Mouse (Mus musculus) hindbrain, embryonic 11.5 days (tissue): Measurements from ENCODE around the gene Cdh23. TPM values are rescaled to one million over a fixed set of nuclear protein-coding genes. Genes with fewer than 3 reads are reported as not detected.

Experiments
- ATAC-seq: fragments of 200-750 bp; cut with Nextera tagmentation; 2 replicates; pipeline ENCODE4 v1.8.0; 2017; ENCODE audit warnings: mild to moderate bottlenecking, moderate TSS enrichment, moderate library complexity; ENCODE audit not compliant: low FRiP score
- DNase-seq: peaks from one replicate; pipeline ENCODE4 v3.0.0-alpha.2; 2015; ENCODE audit warnings: low spot score
- H3K27ac ChIP-seq: fragments of 300-500 bp; sonication (generic); 2 replicates; pipeline ENCODE4 v1.5.1; 2014; ENCODE audit warnings: mild to moderate bottlenecking, low read depth, low read length
- H3K27me3 ChIP-seq: fragments of 300-500 bp; sonication (generic); 2 replicates; pipeline ENCODE4 v1.6.1; 2014; ENCODE audit warnings: mild to moderate bottlenecking, low read length, moderate library complexity, mixed read lengths; ENCODE audit not compliant: control insufficient read depth, insufficient read depth
- H3K36me3 ChIP-seq: fragments of 300-500 bp; sonication (generic); 2 replicates; pipeline ENCODE4 v1.6.1; 2014; ENCODE audit warnings: mild to moderate bottlenecking, low read length, moderate library complexity, mixed read lengths; ENCODE audit not compliant: control insufficient read depth, insufficient read depth
- H3K4me1 ChIP-seq: fragments of 300-500 bp; sonication (generic); replicated peaks from 2 replicates; pipeline ENCODE4 v1.6.1; 2014; ENCODE audit warnings: low read length, mixed read lengths; ENCODE audit not compliant: control insufficient read depth, insufficient read depth
- H3K4me2 ChIP-seq: fragments of 300-500 bp; sonication (generic); replicated peaks from 2 replicates; pipeline ENCODE4 v1.6.1; 2014; ENCODE audit warnings: mild to moderate bottlenecking, low read depth, low read length
- H3K4me3 ChIP-seq: fragments of 300-500 bp; sonication (generic); 2 replicates; pipeline ENCODE4 v1.5.1; 2014; ENCODE audit warnings: low read depth, low read length
- H3K9ac ChIP-seq: fragments of 300-500 bp; sonication (generic); 2 replicates; pipeline ENCODE4 v1.6.1; 2014; ENCODE audit warnings: low read depth, low read length
- H3K9me3 ChIP-seq: fragments of 300-500 bp; sonication (generic); 2 replicates; pipeline ENCODE4 v1.6.1; 2016; ENCODE audit warnings: low read length; ENCODE audit not compliant: control insufficient read depth
- WGBS: fragments of 180-500 bp; shearing (Covaris S2); extraction: QIAGEN DNeasy Blood & Tissue Kit; methylation state at CpG from one replicate; pipeline ENCODE4 v1.1.7; 2014; 5-methylcytosine and 5-hydroxymethylcytosine counted together
- polyA plus RNA-seq: library from polyadenylated mRNA; unstranded; fragments of >200 nt; fragmentation: Nextera tagmentation; extraction: Ambion mirVana; gene quantifications from 2 replicates; pipeline ENCODE4 v1.2.1, GENCODE M21; 2014

Cdh23 gene
- polyA plus RNA-seq, 1 experiment from 2014 or later = 1.6 TPM

- H3K9me3 ChIP-seq = no peaks in the 10 kb centered on the region
- H3K9ac ChIP-seq = no peak overlapping the region
- ATAC-seq (no peak), DNase-seq (no peak)
- 78% methylated on average over 9 of the region's 9 CpGs for WGBS
- no peak overlapping the region for H3K4me2 ChIP-seq
- H3K4me3 ChIP-seq = no peak overlapping the region
- H3K4me1 ChIP-seq = no peaks in the 10 kb centered on the region
- no peaks in the 10 kb centered on the region for H3K27me3 ChIP-seq
- H3K36me3 ChIP-seq = no peaks in the 10 kb centered on the region
- H3K27ac ChIP-seq = no peak overlapping the region
Measured at GRCm38 (mm10) chr10:60639291-60639690, 57.0 kb downstream of the Cdh23 start.

GRCm38 (mm10) chr10:60635568-60636295, 60.6 kb downstream of the Cdh23 start:
- Histone ChIP-seq H3K4me1 (no peaks in the 10 kb centered on the region), H3K27me3 (no peaks in the 10 kb centered on the region), H3K4me2 (no peak overlapping the region), H3K9me3 (no peaks in the 10 kb centered on the region), H3K9ac (no peak overlapping the region), H3K4me3 (no peak overlapping the region), H3K36me3 (no peaks in the 10 kb centered on the region), H3K27ac (no peak overlapping the region)
- DNase-seq = peak; percentile 33
- whole genome bisulfite sequencing = 29% methylated on average over 13 of the region's 13 CpGs
- peak; percentile 54; the same call in 1 of the 2 replicates for ATAC-seq

- WGBS = 75% methylated on average over 9 of the region's 9 CpGs
- Histone ChIP-seq H3K9ac (no peak overlapping the region), H3K36me3 (no peaks in the 10 kb centered on the region)
Measured at GRCm38 (mm10) chr10:60634391-60634790, 61.9 kb downstream of the Cdh23 start.

GRCm38 (mm10) chr10:60626086-60626485, 70.2 kb downstream of the Cdh23 start:
- Histone ChIP-seq H3K27ac (no peak overlapping the region), H3K4me1 (no peaks in the 10 kb centered on the region), H3K27me3 (no peaks in the 10 kb centered on the region), H3K36me3 (no peaks in the 10 kb centered on the region), H3K4me3 (no peak overlapping the region), H3K9ac (no peak overlapping the region), H3K4me2 (no peak overlapping the region), H3K9me3 (peaks cover 8% of the 10 kb centered on the region; the same call in 1 of the 2 replicates)
- DNase-seq (no peak), ATAC-seq (no peak)
- 73% methylated on average over 5 of the region's 5 CpGs for WGBS

More at GRCm38 (mm10) chr10:60634391-60634790, 61.9 kb downstream of the Cdh23 start:
- ATAC-seq = no peak
- Histone ChIP-seq H3K4me2 (no peak overlapping the region), H3K9me3 (peaks cover 4% of the 10 kb centered on the region; the same call in 1 of the 2 replicates), H3K27me3 (no peaks in the 10 kb centered on the region), H3K27ac (no peak overlapping the region), H3K4me1 (no peaks in the 10 kb centered on the region), H3K4me3 (no peak overlapping the region)
- DNase-seq = no peak

GRCm38 (mm10) chr10:60625511-60625910, 70.8 kb downstream of the Cdh23 start:
- H3K27me3 ChIP-seq = no peaks in the 10 kb centered on the region
- WGBS = 71% methylated on average over 3 of the region's 3 CpGs
- DNase-seq = no peak
- H3K4me2 ChIP-seq = no peak overlapping the region
- peaks cover 8% of the 10 kb centered on the region; the same call in 1 of the 2 replicates for H3K9me3 ChIP-seq
- no peak overlapping the region for H3K4me3 ChIP-seq
- no peak for ATAC-seq
- no peak overlapping the region for H3K27ac ChIP-seq
- H3K9ac ChIP-seq = no peak overlapping the region
- no peaks in the 10 kb centered on the region for H3K36me3 ChIP-seq
- no peaks in the 10 kb centered on the region for H3K4me1 ChIP-seq

- H3K4me3 ChIP-seq = no peak overlapping the region
- no peaks in the 10 kb centered on the region for H3K27me3 ChIP-seq
Measured at GRCm38 (mm10) chr10:60624945-60625344, 71.3 kb downstream of the Cdh23 start.

GRCm38 (mm10) chr10:60624217-60624708, 72.0 kb downstream of the Cdh23 start:
- Histone ChIP-seq H3K9ac (no peak overlapping the region), H3K36me3 (no peaks in the 10 kb centered on the region), H3K27me3 (no peaks in the 10 kb centered on the region), H3K4me2 (no peak overlapping the region), H3K9me3 (peaks cover 2% of the 10 kb centered on the region; the same call in 1 of the 2 replicates), H3K4me1 (no peaks in the 10 kb centered on the region), H3K27ac (no peak overlapping the region), H3K4me3 (no peak overlapping the region)
- WGBS = 60% methylated on average over 14 of the region's 14 CpGs
- DNase-seq (peak; percentile 20), ATAC-seq (peak; percentile 45; the same call in 1 of the 2 replicates)

More at GRCm38 (mm10) chr10:60624945-60625344, 71.3 kb downstream of the Cdh23 start:
- no peaks in the 10 kb centered on the region for H3K36me3 ChIP-seq
- H3K27ac ChIP-seq = no peak overlapping the region
- 45% methylated on average over 3 of the region's 3 CpGs for WGBS
- H3K9ac ChIP-seq = no peak overlapping the region
- no peaks in the 10 kb centered on the region for H3K4me1 ChIP-seq
- peak; percentile 60 for ATAC-seq
- H3K9me3 ChIP-seq = peaks cover 8% of the 10 kb centered on the region; the same call in 1 of the 2 replicates
- no peak for DNase-seq
- H3K4me2 ChIP-seq = no peak overlapping the region

GRCm38 (mm10) chr10:60622836-60623235, 73.5 kb downstream of the Cdh23 start:
- no peak for DNase-seq
- no peak overlapping the region for H3K9ac ChIP-seq
- peak; percentile 46; the same call in 1 of the 2 replicates for ATAC-seq
- H3K9me3 ChIP-seq = no peaks in the 10 kb centered on the region
- no peak overlapping the region for H3K4me3 ChIP-seq
- no peaks in the 10 kb centered on the region; the same call in 1 of the 2 replicates for H3K27me3 ChIP-seq
- no peak overlapping the region for H3K27ac ChIP-seq
- H3K4me2 ChIP-seq = no peak overlapping the region
- H3K4me1 ChIP-seq = no peaks in the 10 kb centered on the region
- WGBS = 55% methylated on average over 12 of the region's 12 CpGs
- H3K36me3 ChIP-seq = no peaks in the 10 kb centered on the region
